Mouse (Mus musculus) embryo, embryonic 10.5 days (tissue): ENCODE measurements around the gene Hsd11b2.

Source experiments
- DNase-seq: peaks from one replicate; pipeline ENCODE4 v3.0.0-alpha.2; 2015; ENCODE audit warnings: low spot score

Hsd11b2 gene

GRCm38 (mm10) chr8:105527110-105527509, 8.6 kb downstream of the Hsd11b2 start:
- DNase-seq, result no peak

DNA sequence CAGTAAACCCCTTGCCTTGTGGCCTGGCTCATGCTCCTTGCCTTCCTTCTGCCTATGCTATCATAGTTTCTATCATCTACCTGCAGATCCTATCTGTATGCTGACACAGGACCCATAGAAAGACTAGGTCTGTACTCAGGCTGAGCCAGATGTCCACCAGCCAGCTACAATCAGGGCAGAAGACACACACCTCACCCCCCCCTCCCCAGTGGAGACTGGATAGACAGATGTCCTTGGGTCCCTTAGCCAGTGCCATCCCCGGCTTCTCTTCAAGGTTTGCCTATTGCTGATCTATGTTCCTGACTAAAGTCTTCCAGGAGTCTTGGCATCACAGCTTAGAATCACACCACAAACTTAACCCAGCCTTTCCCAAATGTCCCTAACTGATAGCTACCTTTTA, 9.7 kb downstream of the Hsd11b2 start:
- no peak for DNase-seq

DNA sequence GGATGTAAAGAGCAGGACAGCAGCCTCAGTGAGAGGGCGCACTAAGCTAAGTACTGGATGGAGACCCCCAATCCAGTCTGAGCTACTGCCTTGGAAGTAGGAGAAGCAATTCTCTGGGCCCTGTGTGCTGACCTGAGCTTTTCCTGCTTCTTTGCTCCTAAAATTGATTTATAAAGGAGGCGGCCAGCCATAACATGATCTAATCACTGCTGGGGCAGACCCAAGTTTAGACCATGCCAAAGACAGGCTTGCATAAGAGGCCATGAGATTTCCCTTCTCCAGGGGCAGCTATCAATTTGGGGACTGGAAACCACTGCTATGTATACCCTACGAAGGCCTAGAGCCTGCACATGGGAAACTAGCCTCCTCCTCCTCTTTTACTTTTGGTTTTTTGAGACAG, 10.7 kb downstream of the Hsd11b2 start:
- DNase-seq, result no peak

DNA sequence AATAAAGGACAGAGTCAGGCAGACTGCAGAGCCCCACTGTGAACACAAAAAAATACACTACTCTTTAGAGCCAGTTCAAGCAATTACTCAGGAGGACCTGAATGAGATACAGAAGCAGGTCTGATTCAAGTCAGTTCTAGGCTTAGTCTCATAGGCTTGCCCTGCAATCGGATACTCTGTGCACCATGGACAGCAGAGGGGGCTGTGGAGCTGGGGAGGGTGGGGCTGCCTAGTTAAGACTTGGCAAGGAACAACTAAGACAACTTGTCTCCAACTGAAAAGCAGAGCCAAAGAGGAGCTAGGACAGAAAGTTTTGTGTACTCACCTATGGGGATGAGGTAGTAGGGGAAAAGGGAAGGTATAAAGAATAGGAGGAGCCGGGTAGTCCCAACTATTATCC, 13.2 kb downstream of the Hsd11b2 start:
- no peak for DNase-seq

DNA sequence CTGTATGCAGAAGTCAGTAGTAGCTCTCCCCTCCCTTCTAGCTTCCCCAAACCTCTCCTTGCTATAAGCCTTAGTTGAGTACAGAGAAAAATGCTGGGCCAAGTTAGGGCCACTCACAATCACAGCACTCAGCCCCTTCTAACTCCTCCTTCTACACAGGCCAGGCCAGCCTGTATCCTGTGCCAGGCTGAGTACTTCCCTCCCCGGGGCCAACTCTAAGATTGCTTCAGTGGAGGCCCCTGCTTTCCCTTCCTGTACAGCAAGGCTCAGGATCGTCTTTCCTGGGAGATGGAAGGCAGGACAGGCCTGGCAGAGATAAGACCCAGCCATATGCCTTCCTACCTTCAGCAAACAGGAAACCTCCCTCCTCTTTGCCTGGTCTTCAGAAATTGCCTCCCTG, 14.9 kb downstream of the Hsd11b2 start:
- DNase-seq, result no peak

- DNase-seq, result peak; percentile 90
These were observed 15.4 kb downstream of the Hsd11b2 start for GRCm38 (mm10) chr8:105533892-105534329.

DNA sequence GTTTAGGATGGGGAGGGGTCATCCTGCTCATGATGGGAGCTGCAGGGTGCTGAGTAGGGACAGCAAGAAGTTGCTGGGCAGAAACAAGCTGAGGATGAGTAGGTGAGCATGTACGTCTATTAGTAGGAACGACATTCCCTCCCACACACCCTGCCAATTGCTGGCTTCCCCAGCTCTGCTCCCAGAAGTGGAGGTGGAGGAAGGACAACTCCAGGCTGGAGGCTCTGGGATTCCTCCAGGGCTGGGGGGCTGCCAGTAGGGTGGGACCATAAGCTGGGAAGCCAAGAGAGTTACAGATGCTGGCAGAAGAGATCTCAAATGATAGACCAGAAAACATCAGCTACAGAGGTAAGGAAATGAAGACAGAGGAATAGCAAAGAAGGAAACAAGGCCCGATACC, 18.0 kb downstream of the Hsd11b2 start:
- DNase-seq, result no peak

GRCm38 (mm10) chr8:105537011-105537677, 18.6 kb downstream of the Hsd11b2 start:
- no peak for DNase-seq

DNA sequence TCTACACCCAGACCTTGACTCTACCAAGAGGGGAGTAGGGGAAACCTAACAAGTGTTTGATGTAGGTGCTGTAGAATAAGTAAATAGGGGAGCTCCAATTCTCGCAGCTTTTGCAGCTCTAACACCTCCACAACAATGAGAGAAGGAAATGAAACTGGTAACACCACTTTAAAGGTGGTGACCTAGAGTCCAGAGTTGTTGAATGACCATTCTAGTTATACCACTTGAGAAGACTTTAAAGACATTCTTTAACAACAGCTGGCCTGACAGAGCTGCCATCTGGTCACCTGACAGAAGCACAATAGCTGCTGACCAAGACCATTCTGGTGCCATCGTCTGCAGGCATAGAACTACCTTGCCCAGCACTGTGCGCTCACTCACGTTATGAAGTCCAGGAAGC, 20.4 kb downstream of the Hsd11b2 start:
- DNase-seq, result no peak

GRCm38 (mm10) chr8:105542032-105542656, 23.6 kb downstream of the Hsd11b2 start:
- DNase-seq, result no peak

- no peak for DNase-seq
These were observed 24.3 kb downstream of the Hsd11b2 start for GRCm38 (mm10) chr8:105542808-105543207.

- DNase-seq, result no peak
These were observed 25.1 kb downstream of the Hsd11b2 start for GRCm38 (mm10) chr8:105543703-105544102.

DNA sequence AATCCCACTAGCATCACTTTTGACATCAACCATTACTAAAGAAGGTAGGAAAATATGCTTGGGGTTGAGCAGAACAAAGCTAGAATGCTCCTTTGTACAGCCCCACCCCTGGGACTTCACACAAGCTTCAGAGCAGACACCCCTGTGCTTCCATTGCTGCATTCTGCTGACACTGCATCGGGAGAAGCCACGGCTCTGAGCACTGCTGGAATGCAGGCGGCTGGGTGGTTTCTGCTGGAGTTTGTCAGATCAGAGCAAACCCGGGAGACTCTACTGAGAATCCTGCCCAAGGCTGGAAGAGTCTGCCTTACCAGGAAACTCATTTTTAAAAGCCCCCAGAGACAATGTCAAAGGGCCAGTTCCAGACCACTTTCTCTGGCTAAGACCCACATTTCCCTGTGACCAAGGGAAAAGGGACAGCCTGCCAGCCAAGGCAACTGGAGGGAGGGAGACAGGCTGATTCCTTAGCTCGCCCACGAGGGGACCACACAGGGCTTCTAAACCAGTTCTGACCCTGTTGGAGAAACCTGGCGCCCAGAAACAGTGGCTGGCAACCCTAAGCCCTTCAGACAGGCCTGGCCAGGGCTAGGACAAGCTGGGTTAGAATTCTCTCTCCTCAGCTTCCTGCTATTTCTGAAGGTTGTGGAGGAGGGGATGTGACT, 26.1 kb downstream of the Hsd11b2 start:
- DNase-seq, result no peak

- DNase-seq, result no peak
These were observed 26.7 kb downstream of the Hsd11b2 start for GRCm38 (mm10) chr8:105545249-105545648.

DNA sequence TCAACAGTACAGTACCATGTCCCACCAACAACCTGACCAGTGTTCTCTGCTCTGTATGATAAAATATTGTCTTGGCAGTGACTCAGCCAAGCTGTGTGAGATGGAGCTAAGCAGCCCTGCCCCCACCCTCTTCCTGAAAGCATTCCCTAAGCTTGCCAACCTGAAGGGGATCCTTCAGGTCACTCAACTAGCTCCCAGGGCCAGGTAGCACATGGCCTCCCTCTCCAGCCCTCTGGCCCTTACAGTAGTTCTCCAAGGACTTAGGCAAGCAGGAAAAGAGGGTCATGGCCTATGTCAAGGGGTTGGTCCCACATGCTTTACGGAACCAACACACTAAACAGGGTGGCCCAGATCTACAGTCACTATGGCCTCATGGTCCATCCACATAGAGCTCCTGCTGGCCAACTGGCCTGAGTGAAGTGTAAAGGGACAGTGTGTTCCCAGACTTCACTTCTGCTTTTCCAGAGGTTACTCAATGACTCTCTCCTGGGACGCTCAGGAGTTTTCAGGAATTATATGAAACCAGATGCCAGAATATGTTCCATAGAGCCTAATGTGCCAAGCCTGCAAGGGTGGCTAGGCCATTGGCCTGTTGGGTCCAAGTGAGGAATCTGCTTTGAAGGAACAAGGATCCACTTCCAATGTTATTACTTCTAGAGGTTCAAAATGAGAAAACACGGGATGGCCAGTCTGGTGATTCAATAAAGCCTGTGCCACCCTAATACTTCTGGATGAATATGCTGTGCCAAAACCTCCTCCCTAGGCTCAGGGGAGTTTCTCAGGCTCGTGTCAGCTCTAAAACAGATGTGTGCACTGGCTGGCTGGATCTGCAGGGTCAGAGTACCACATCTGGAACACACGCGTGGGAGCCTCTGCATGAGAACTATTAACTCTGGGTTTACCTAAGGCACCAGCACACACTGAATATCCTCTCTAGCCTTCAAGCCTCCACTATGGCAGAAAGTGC, 28.1 kb downstream of the Hsd11b2 start:
- no peak for DNase-seq

- DNase-seq, result no peak
These were observed 31.0 kb downstream of the Hsd11b2 start for GRCm38 (mm10) chr8:105549506-105549905.

GRCm38 (mm10) chr8:105550083-105550482, 31.5 kb downstream of the Hsd11b2 start:
- DNase-seq, result no peak

DNA sequence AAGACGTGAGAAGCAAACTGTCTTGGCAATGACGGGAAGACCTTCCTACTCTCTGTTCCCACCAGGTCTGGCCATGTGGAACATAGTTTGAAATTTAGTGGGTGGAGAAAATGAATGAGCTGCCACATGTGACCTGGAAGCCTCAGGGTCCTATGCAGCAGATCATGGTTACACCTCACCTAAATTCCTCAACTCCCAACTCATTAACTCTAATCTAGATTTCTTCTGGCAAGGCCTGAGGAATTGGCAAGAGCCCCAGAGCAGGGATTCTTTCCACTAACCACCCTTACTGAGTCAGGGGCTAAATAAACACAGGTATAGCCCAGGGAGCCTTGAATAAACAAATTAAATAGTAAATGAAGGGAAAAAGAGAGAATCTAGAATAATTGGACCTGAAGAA, 33.5 kb downstream of the Hsd11b2 start:
- DNase-seq, result no peak

DNA sequence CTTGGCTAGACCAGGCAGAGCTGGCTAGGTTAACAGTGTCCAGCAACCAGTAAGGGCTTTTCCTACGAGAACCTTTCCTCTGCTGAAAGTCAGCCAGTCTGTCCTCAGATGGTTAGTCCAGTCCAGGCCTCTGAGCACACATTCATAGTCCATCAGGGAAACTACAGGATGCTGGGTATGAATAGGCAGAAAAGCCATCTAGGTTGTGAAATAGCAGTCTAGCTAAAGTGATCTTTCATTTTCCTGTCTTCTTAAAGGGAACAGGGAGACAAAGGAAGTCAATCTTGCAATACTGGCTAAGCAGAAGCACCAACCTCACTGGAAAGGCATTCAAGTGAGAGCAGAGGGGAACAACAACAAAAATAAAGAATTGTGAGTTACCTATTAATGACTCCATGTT, 34.3 kb downstream of the Hsd11b2 start:
- no peak for DNase-seq

GRCm38 (mm10) chr8:105554087-105554486, 35.5 kb downstream of the Hsd11b2 start:
- DNase-seq, result peak; percentile 83

GRCm38 (mm10) chr8:105555230-105555629, 36.7 kb downstream of the Hsd11b2 start:
- no peak for DNase-seq

- DNase-seq, result no peak
These were observed 44.3 kb downstream of the Hsd11b2 start for GRCm38 (mm10) chr8:105562863-105563262.
